Mouse (Mus musculus): ENCODE data around the gene Rere. TPM values are rescaled to one million over a fixed set of nuclear protein-coding genes. Genes with fewer than 3 reads are reported as not detected.
A peak's percentile ranks its signal among the peaks of the same experiment; 100 is the strongest.
"Not testable (repeated sequence)": the region's sequence is repeated elsewhere in the genome, so short reads cannot be mapped to it uniquely, and the experiment has no call there.

Rere gene
- polyA plus RNA-seq, 1 experiment: 26.2 TPM

- peaks cover 2% of the 10 kb centered on the region; the same call in 1 of the 2 replicates for H3K4me1 ChIP-seq (ENCODE audit: control insufficient read depth, insufficient read depth, low read length)
- TF ChIP-seq CTCF (IDR thresholded peaks at IDR 0.05; ENCODE audit: control insufficient read depth, insufficient read depth, insufficient replicate concordance, low read depth, low read length) (peak; percentile 9; the same call in 1 of the 2 replicates), POLR2A (IDR thresholded peaks at IDR 0.05; ENCODE audit: control insufficient read depth, low read depth, low read length) (no peak)
- H3K4me3 ChIP-seq (ENCODE audit: control insufficient read depth, low read depth, low read length): no peak overlapping the region
- no peaks in the 10 kb centered on the region for H3K36me3 ChIP-seq (ENCODE audit: control insufficient read depth, insufficient read depth, low read length)
- H3K27ac ChIP-seq (ENCODE audit: control insufficient read depth, insufficient read depth, low read depth, low read length): no peak overlapping the region
- H3K27me3 ChIP-seq (ENCODE audit: control insufficient read depth, insufficient read depth, low read length): no peaks in the 10 kb centered on the region
These were observed 16.5 kb upstream of the Rere start for GRCm38 (mm10) chr4:150264903-150265302.

DNA sequence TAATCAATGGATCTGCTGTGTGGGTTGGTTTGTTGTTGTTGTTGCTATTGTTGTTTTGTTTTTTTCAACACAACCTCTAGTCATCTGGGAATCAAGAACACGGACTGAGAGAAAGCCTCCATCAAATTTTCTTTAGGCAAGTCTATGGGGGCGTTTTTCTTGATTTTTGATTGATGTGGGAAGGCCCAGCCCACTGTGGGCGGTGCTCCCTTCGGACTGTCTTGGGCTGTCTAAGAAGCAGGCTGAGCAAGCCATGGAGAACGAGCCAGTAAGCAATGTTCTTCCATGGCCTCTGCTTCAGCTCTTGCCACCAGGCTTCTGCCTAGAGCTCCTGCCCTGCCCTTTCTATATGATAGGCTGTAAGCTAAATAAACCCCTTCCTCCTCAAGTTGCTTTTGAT lies 16.0 kb upstream of the Rere start:
- Histone ChIP-seq H3K36me3 (ENCODE audit: control insufficient read depth, insufficient read depth, low read length) (no peaks in the 10 kb centered on the region), H3K27ac (ENCODE audit: control insufficient read depth, insufficient read depth, low read depth, low read length) (no peak overlapping the region), H3K4me1 (ENCODE audit: control insufficient read depth, insufficient read depth, low read length) (peaks cover 2% of the 10 kb centered on the region; the same call in 1 of the 2 replicates), H3K27me3 (ENCODE audit: control insufficient read depth, insufficient read depth, low read length) (no peaks in the 10 kb centered on the region), H3K4me3 (ENCODE audit: control insufficient read depth, low read depth, low read length) (no peak overlapping the region)
- no peak for TF ChIP-seq POLR2A (IDR thresholded peaks at IDR 0.05; ENCODE audit: control insufficient read depth, low read depth, low read length)
- TF ChIP-seq CTCF (IDR thresholded peaks at IDR 0.05; ENCODE audit: control insufficient read depth, insufficient read depth, insufficient replicate concordance, low read depth, low read length): no peak

- Histone ChIP-seq H3K4me3 (ENCODE audit: control insufficient read depth, low read depth, low read length) (no peak overlapping the region), H3K4me1 (ENCODE audit: control insufficient read depth, insufficient read depth, low read length) (peaks cover 2% of the 10 kb centered on the region; the same call in 1 of the 2 replicates), H3K27ac (ENCODE audit: control insufficient read depth, insufficient read depth, low read depth, low read length) (no peak overlapping the region), H3K36me3 (ENCODE audit: control insufficient read depth, insufficient read depth, low read length) (no peaks in the 10 kb centered on the region), H3K27me3 (ENCODE audit: control insufficient read depth, insufficient read depth, low read length) (no peaks in the 10 kb centered on the region)
- no peak for TF ChIP-seq CTCF (IDR thresholded peaks at IDR 0.05; ENCODE audit: control insufficient read depth, insufficient read depth, insufficient replicate concordance, low read depth, low read length)
- no peak for TF ChIP-seq POLR2A (IDR thresholded peaks at IDR 0.05; ENCODE audit: control insufficient read depth, low read depth, low read length)
These were observed 14.7 kb upstream of the Rere start for GRCm38 (mm10) chr4:150266655-150267223.

DNA sequence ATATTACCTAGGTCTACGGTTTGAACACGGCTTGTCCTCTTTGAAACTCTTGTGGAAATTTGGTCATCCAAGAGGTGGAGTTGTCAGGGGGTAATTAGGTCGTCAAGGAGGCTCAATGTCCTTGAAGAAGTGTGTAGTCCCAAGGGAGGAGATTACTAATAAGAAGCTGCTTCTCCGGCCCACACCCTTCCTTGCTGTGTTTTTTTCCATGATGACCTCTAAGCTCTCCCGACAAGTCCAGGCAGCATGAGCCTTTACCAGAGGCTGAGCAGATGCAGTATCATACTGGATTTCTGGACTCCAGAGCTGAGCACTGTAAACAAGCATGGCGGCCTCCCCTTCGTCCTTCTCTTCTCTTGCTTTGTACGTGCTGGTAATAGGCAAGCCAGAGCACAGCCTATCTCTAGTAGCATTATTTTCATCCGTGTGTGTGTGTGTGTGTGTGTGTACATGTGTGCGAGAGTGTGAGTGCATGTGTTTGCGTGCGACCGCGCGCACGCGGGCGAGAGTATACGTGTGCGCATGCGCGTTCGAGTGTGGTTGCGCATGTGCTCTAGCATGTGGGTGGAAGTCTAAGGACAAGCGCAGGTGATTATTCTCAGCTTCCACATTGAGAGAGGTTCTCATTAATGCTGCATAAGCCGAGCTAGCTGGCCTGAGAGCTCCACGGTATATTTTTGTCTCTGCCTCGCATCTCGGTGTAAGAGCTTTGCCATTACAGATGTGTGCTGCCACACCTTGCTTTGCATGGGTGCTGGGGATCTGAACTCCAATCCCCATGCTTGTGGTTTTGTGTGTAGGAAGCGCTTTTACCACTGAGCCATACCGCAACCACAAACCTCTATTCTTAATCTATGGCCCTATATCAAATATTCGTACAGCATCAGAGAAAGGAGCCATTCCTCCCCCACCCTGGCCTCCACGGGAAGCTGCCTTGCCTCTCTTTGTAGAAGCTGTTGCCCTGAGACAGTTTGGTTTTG lies 12.5 kb upstream of the Rere start:
- H3K4me1 ChIP-seq (ENCODE audit: control insufficient read depth, insufficient read depth, low read length): peaks cover 2% of the 10 kb centered on the region; the same call in 1 of the 2 replicates
- no peaks in the 10 kb centered on the region for H3K27me3 ChIP-seq (ENCODE audit: control insufficient read depth, insufficient read depth, low read length)
- H3K36me3 ChIP-seq (ENCODE audit: control insufficient read depth, insufficient read depth, low read length): no peaks in the 10 kb centered on the region
- H3K4me3 ChIP-seq (ENCODE audit: control insufficient read depth, low read depth, low read length): peak overlapping the region; percentile 74
- peak; percentile 25; the same call in 1 of the 2 replicates for TF ChIP-seq POLR2A (IDR thresholded peaks at IDR 0.05; ENCODE audit: control insufficient read depth, low read depth, low read length)
- TF ChIP-seq CTCF (IDR thresholded peaks at IDR 0.05; ENCODE audit: control insufficient read depth, insufficient read depth, insufficient replicate concordance, low read depth, low read length): no peak
- no peak overlapping the region for H3K27ac ChIP-seq (ENCODE audit: control insufficient read depth, insufficient read depth, low read depth, low read length)

GRCm38 (mm10) chr4:150269679-150270078 lies 11.8 kb upstream of the Rere start:
- no peak overlapping the region for H3K27ac ChIP-seq (ENCODE audit: control insufficient read depth, insufficient read depth, low read depth, low read length)

GRCm38 (mm10) chr4:150270718-150271117 lies 10.7 kb upstream of the Rere start:
- H3K27me3 ChIP-seq (ENCODE audit: control insufficient read depth, insufficient read depth, low read length); H3K4me1 ChIP-seq (ENCODE audit: control insufficient read depth, insufficient read depth, low read length); H3K36me3 ChIP-seq (ENCODE audit: control insufficient read depth, insufficient read depth, low read length); H3K4me3 ChIP-seq (ENCODE audit: control insufficient read depth, low read depth, low read length); H3K27ac ChIP-seq (ENCODE audit: control insufficient read depth, insufficient read depth, low read depth, low read length): not testable (repeated sequence)

More at GRCm38 (mm10) chr4:150269679-150270078, 11.8 kb upstream of the Rere start:
- no peak overlapping the region for H3K4me3 ChIP-seq (ENCODE audit: control insufficient read depth, low read depth, low read length)
- H3K36me3 ChIP-seq (ENCODE audit: control insufficient read depth, insufficient read depth, low read length): no peaks in the 10 kb centered on the region
- no peaks in the 10 kb centered on the region for H3K27me3 ChIP-seq (ENCODE audit: control insufficient read depth, insufficient read depth, low read length)
- peaks cover 2% of the 10 kb centered on the region for H3K4me1 ChIP-seq (ENCODE audit: control insufficient read depth, insufficient read depth, low read length)
- TF ChIP-seq CTCF (IDR thresholded peaks at IDR 0.05; ENCODE audit: control insufficient read depth, insufficient read depth, insufficient replicate concordance, low read depth, low read length) (no peak), POLR2A (IDR thresholded peaks at IDR 0.05; ENCODE audit: control insufficient read depth, low read depth, low read length) (no peak)

- Histone ChIP-seq H3K27ac (ENCODE audit: control insufficient read depth, insufficient read depth, low read depth, low read length) (no peak overlapping the region), H3K4me1 (ENCODE audit: control insufficient read depth, insufficient read depth, low read length) (peaks cover 2% of the 10 kb centered on the region), H3K27me3 (ENCODE audit: control insufficient read depth, insufficient read depth, low read length) (no peaks in the 10 kb centered on the region), H3K36me3 (ENCODE audit: control insufficient read depth, insufficient read depth, low read length) (no peaks in the 10 kb centered on the region), H3K4me3 (ENCODE audit: control insufficient read depth, low read depth, low read length) (no peak overlapping the region)
- TF ChIP-seq CTCF (IDR thresholded peaks at IDR 0.05; ENCODE audit: control insufficient read depth, insufficient read depth, insufficient replicate concordance, low read depth, low read length) (no peak), POLR2A (IDR thresholded peaks at IDR 0.05; ENCODE audit: control insufficient read depth, low read depth, low read length) (no peak)
These were observed 8.7 kb upstream of the Rere start for GRCm38 (mm10) chr4:150272725-150273124.
